Mouse (Mus musculus): ENCODE results near the gene Hipk3.

DNA sequence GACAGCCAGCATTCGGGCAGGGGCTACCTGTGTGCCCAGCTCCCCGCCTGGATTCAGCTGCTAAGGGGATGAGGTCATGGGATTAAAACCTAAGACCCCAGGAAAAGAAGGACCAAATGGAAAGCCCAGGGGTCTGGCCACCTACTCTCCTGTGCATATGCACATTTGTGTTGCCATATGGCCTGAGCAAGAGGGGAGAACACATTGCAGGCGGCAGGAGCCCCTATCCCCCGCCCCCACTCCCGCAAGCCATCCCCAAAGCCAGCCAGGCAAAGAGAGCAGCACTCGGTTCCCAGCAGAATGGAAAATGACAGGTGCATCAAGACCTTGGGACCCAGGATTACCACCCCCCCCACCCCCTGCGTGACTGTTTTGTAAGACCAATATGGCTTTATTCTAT is 114.9 kb downstream of the Hipk3 start:
- TF ChIP-seq CTCF (IDR thresholded peaks at IDR 0.05; ENCODE audit: low read depth) (no peak), EP300 (IDR thresholded peaks at IDR 0.05; ENCODE audit: low read depth) (no peak)
